8 mouse cellular contexts compared by ENCODE assay signal in genomic region chr2:167539536-167540476, GRCm38 (mm10). TPM values are rescaled to one million over a fixed set of nuclear protein-coding genes. Genes with fewer than 3 reads are reported as not detected.
DNase-seq lines count a peak whose midpoint lies in the region; ATAC-seq and TF ChIP-seq lines count a peak whose summit lies in the region.

No protein-coding gene starts in this region.

- no peak for ATAC-seq in lung, embryonic 14.5 days (ENCODE audit: insufficient read depth)
- ATAC-seq in embryonic facial prominence, embryonic 11.5 days (replicated peaks; ENCODE audit: insufficient number of reproducible peaks, low FRiP score, low TSS enrichment, low read depth): no peak
- no peak for ATAC-seq in hindbrain, embryonic 16.5 days
- peak; percentile 33 for ATAC-seq in neural tube, embryonic 11.5 days (ENCODE audit: insufficient read depth, low FRiP score, low TSS enrichment)
- no peak for ATAC-seq in frontal cortex, adult (ENCODE audit: low TSS enrichment)

- no peaks in the 10 kb centered on the region for H3K9me3 ChIP-seq in lung, embryonic 14.5 days (ENCODE audit: low read depth, low read length)
- no peaks in the 10 kb centered on the region for H3K9me3 ChIP-seq in embryonic facial prominence, embryonic 11.5 days (replicated peaks; ENCODE audit: control insufficient read depth, low read length)
- no peaks in the 10 kb centered on the region for H3K9me3 ChIP-seq in hindbrain, embryonic 16.5 days (ENCODE audit: control insufficient read depth, low read length)
- no peaks in the 10 kb centered on the region for H3K9me3 ChIP-seq in neural tube, embryonic 11.5 days (ENCODE audit: control insufficient read depth, low read length)

- peak overlapping the region; percentile 98 for H3K27ac ChIP-seq in lung, embryonic 14.5 days (ENCODE audit: low read depth)
- H3K27ac ChIP-seq in embryonic facial prominence, embryonic 11.5 days (replicated peaks; ENCODE audit: low read depth, low read length): peak overlapping the region; percentile 94
- no peak overlapping the region for H3K27ac ChIP-seq in hindbrain, embryonic 16.5 days (ENCODE audit: low read depth, low read length)
- no peak overlapping the region for H3K27ac ChIP-seq in neural tube, embryonic 11.5 days (ENCODE audit: low read depth, low read length)

- H3K4me3 ChIP-seq in lung, embryonic 14.5 days (ENCODE audit: low read depth, low read length): peak overlapping the region; percentile 58
- peak overlapping the region; percentile 81 for H3K4me3 ChIP-seq in embryonic facial prominence, embryonic 11.5 days (ENCODE audit: low read depth, low read length)
- peak overlapping the region; percentile 18 for H3K4me3 ChIP-seq in hindbrain, embryonic 16.5 days (ENCODE audit: low read length)
- peak overlapping the region; percentile 38 for H3K4me3 ChIP-seq in neural tube, embryonic 11.5 days (ENCODE audit: low read depth, low read length)

- peaks cover 54% of the 10 kb centered on the region for H3K36me3 ChIP-seq in lung, embryonic 14.5 days (ENCODE audit: insufficient read depth)
- no peaks in the 10 kb centered on the region; the same call in 1 of the 2 replicates for H3K36me3 ChIP-seq in embryonic facial prominence, embryonic 11.5 days (replicated peaks; ENCODE audit: control insufficient read depth, insufficient read depth, low read depth, low read length)
- no peaks in the 10 kb centered on the region for H3K36me3 ChIP-seq in hindbrain, embryonic 16.5 days (ENCODE audit: control insufficient read depth, insufficient read depth, low read length)
- no peaks in the 10 kb centered on the region; the same call in 1 of the 2 replicates for H3K36me3 ChIP-seq in neural tube, embryonic 11.5 days (ENCODE audit: control insufficient read depth, insufficient read depth, low read length)

- DNase-seq in lung, embryonic 14.5 days: peak; percentile 43
- no peak for DNase-seq in lung, postnatal 36 days
- peak; percentile 40 for DNase-seq in embryonic facial prominence, embryonic 11.5 days (ENCODE audit: low spot score)
- DNase-seq in neural tube, embryonic 11.5 days (ENCODE audit: low spot score): peak; percentile 44
- DNase-seq in layer of hippocampus, adult 11-12 months (ENCODE audit: low spot score): no peak
- no peak for DNase-seq in gastrocnemius, adult 18-20 months (ENCODE audit: low spot score)

- peaks cover 12% of the 10 kb centered on the region; the same call in 1 of the 2 replicates for H3K27me3 ChIP-seq in lung, embryonic 14.5 days (ENCODE audit: insufficient read depth, low read length)
- 0 out of 2 replicates have a peak, but pooled peaks cover 6% of the 10 kb centered on the region for H3K27me3 ChIP-seq in embryonic facial prominence, embryonic 11.5 days (ENCODE audit: control insufficient read depth, insufficient read depth, low read length)
- peaks cover 26% of the 10 kb centered on the region for H3K27me3 ChIP-seq in hindbrain, embryonic 16.5 days (replicated peaks; ENCODE audit: control insufficient read depth, insufficient read depth, low read length)
- peaks cover 24% of the 10 kb centered on the region for H3K27me3 ChIP-seq in neural tube, embryonic 11.5 days (ENCODE audit: control insufficient read depth, insufficient read depth, low read length)

- H3K4me2 ChIP-seq in lung, embryonic 14.5 days: peak overlapping the region; percentile 81
- peak overlapping the region; percentile 92 for H3K4me2 ChIP-seq in embryonic facial prominence, embryonic 11.5 days (ENCODE audit: low read depth, low read length)
- H3K4me2 ChIP-seq in hindbrain, embryonic 16.5 days (ENCODE audit: low read length): peak overlapping the region; percentile 28
- H3K4me2 ChIP-seq in neural tube, embryonic 11.5 days (ENCODE audit: low read depth): peak overlapping the region; percentile 48

- peak overlapping the region; percentile 67 for H3K9ac ChIP-seq in lung, embryonic 14.5 days
- peak overlapping the region; percentile 84 for H3K9ac ChIP-seq in embryonic facial prominence, embryonic 11.5 days (replicated peaks; ENCODE audit: low read length)
- H3K9ac ChIP-seq in hindbrain, embryonic 16.5 days (ENCODE audit: low read depth, low read length): peak overlapping the region; percentile 17; the same call in 1 of the 2 replicates
- peak overlapping the region; percentile 35; the same call in 1 of the 2 replicates for H3K9ac ChIP-seq in neural tube, embryonic 11.5 days (ENCODE audit: low read length)

- no peak for TF ChIP-seq CTCF in lung, embryonic 14.5 days (IDR thresholded peaks at IDR 0.05; ENCODE audit: low read depth)

- H3K4me1 ChIP-seq in lung, embryonic 14.5 days (ENCODE audit: insufficient read depth): peaks cover 23% of the 10 kb centered on the region
- H3K4me1 ChIP-seq in embryonic facial prominence, embryonic 11.5 days (ENCODE audit: control insufficient read depth, insufficient read depth, low read length): peaks cover 31% of the 10 kb centered on the region
- peaks cover 16% of the 10 kb centered on the region for H3K4me1 ChIP-seq in hindbrain, embryonic 16.5 days (ENCODE audit: control insufficient read depth, insufficient read depth, low read depth, low read length)
- peaks cover 50% of the 10 kb centered on the region for H3K4me1 ChIP-seq in neural tube, embryonic 11.5 days (ENCODE audit: control insufficient read depth, insufficient read depth, low read length)

- WGBS in lung, embryonic 14.5 days: 13% methylated on average over 14 of the region's 14 CpGs
- 8% methylated on average over 14 of the region's 14 CpGs for WGBS in embryonic facial prominence, embryonic 11.5 days
- WGBS in hindbrain, embryonic 16.5 days: 24% methylated on average over 14 of the region's 14 CpGs
- WGBS in neural tube, embryonic 11.5 days: 15% methylated on average over 14 of the region's 14 CpGs

RNA-seq across cellular contexts. Expression of gene Snai1, which starts 1.8 kb away (rescaled TPM):
- polyA plus RNA-seq in lung, embryonic 14.5 days (2014; fragmentation: Nextera tagmentation; extraction: Ambion mirVana): 152 and 162 TPM in 2 replicates
- 66.8 and 76.2 TPM in 2 replicates for polyA plus RNA-seq in embryonic facial prominence, embryonic 11.5 days (2014; fragmentation: Nextera tagmentation; extraction: Ambion mirVana)
- 4.5 and 8.4 TPM in 2 replicates for polyA plus RNA-seq in hindbrain, embryonic 16.5 days (2015; fragmentation: Nextera tagmentation; extraction: Ambion mirVana)
- 32.3 and 39.7 TPM in 2 replicates for polyA plus RNA-seq in neural tube, embryonic 11.5 days (2014; fragmentation: Nextera tagmentation; extraction: Ambion mirVana)
- total RNA-seq in gastrocnemius, adult 18-20 months (2021): 1 to 10 TPM in 1 of 2 experiments, under 1 TPM in 1; 0.73 to 1.0 TPM

RNA-seq across cellular contexts. Expression of gene Spata2, which starts 47.1 kb away (rescaled TPM):
- polyA plus RNA-seq in lung, embryonic 14.5 days (2014; fragmentation: Nextera tagmentation; extraction: Ambion mirVana): 15.6 and 16.4 TPM in 2 replicates
- 12.1 and 13.1 TPM in 2 replicates for polyA plus RNA-seq in embryonic facial prominence, embryonic 11.5 days (2014; fragmentation: Nextera tagmentation; extraction: Ambion mirVana)
- 30.5 and 33.6 TPM in 2 replicates for polyA plus RNA-seq in hindbrain, embryonic 16.5 days (2015; fragmentation: Nextera tagmentation; extraction: Ambion mirVana)
- 23.1 and 24.6 TPM in 2 replicates for polyA plus RNA-seq in neural tube, embryonic 11.5 days (2014; fragmentation: Nextera tagmentation; extraction: Ambion mirVana)
- total RNA-seq in gastrocnemius, adult 18-20 months (2021): 10 to 100 TPM; 18.4 to 19.5 TPM

RNA-seq across cellular contexts. Expression of gene Rnf114, which starts 47.4 kb away (rescaled TPM):
- 94.7 and 98.7 TPM in 2 replicates for polyA plus RNA-seq in lung, embryonic 14.5 days (2014; fragmentation: Nextera tagmentation; extraction: Ambion mirVana)
- polyA plus RNA-seq in embryonic facial prominence, embryonic 11.5 days (2014; fragmentation: Nextera tagmentation; extraction: Ambion mirVana): 113 and 119 TPM in 2 replicates
- 112 and 115 TPM in 2 replicates for polyA plus RNA-seq in hindbrain, embryonic 16.5 days (2015; fragmentation: Nextera tagmentation; extraction: Ambion mirVana)
- 150 and 161 TPM in 2 replicates for polyA plus RNA-seq in neural tube, embryonic 11.5 days (2014; fragmentation: Nextera tagmentation; extraction: Ambion mirVana)
- total RNA-seq in gastrocnemius, adult 18-20 months (2021): 10 to 100 TPM; 37.5 to 45.6 TPM

Comparison
In these comparisons a context has a peak if more than half of its experiments do, and no peak if none do; other contexts are left out.
1. DNase-seq: peak in lung, embryonic 14.5 days (single experiment), embryonic facial prominence, embryonic 11.5 days (single experiment) and neural tube, embryonic 11.5 days (single experiment); none in lung, postnatal 36 days (single experiment), layer of hippocampus, adult 11-12 months (single experiment) and gastrocnemius, adult 18-20 months (single experiment).
2. H3K27ac ChIP-seq: peak in lung, embryonic 14.5 days (single experiment) and embryonic facial prominence, embryonic 11.5 days (single experiment); none in hindbrain, embryonic 16.5 days (single experiment) and neural tube, embryonic 11.5 days (single experiment).
3. H3K4me2 ChIP-seq: peak in every context shown above with its lines; median percentile 92 in embryonic facial prominence, embryonic 11.5 days; 81 in lung, embryonic 14.5 days; 48 in neural tube, embryonic 11.5 days; 28 in hindbrain, embryonic 16.5 days.
4. H3K4me3 ChIP-seq: peak in every context shown above with its lines; median percentile 81 in embryonic facial prominence, embryonic 11.5 days; 58 in lung, embryonic 14.5 days; 38 in neural tube, embryonic 11.5 days; 18 in hindbrain, embryonic 16.5 days.
5. H3K9ac ChIP-seq: peak in every context shown above with its lines; median percentile 84 in embryonic facial prominence, embryonic 11.5 days; 67 in lung, embryonic 14.5 days; 35 in neural tube, embryonic 11.5 days; 17 in hindbrain, embryonic 16.5 days.